Mouse (Mus musculus): ENCODE data around the gene Vdr. TPM values are rescaled to one million over a fixed set of nuclear protein-coding genes. Genes with fewer than 3 reads are reported as not detected.

Vdr gene
- total and polyA plus RNA-seq, 2 experiments = 0.04 to 0.09 TPM

DNA sequence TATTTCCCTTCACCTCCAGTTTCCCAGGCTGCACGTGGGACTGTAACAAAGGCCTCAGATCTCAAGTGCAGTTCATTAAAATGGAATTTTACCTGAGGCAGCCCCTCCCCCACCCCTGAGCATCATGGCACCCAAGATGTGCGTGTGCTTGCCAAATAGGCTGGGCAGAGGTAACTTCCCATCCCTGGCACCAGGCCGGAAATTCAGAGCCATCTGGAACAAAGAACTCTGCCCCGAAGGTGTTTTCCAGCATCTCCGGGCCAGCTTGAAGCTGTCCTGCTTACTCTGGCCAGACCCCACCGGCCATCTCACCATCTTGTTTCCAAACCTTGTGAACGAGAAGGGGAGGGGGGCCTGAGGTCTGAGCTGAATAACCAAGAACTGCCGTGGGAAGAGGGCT lies 10.7 kb downstream of the Vdr start:
- Histone ChIP-seq H3K36me3 (ENCODE audit: control insufficient read depth, insufficient read depth, low read length) (no peaks in the 10 kb centered on the region), H3K9ac (ENCODE audit: low read depth, low read length) (no peak overlapping the region), H3K79me2 (ENCODE audit: control insufficient read depth, insufficient read depth, low read length) (no peaks in the 10 kb centered on the region), H3K27me3 (ENCODE audit: control insufficient read depth, insufficient read depth, low read length) (no peaks in the 10 kb centered on the region), H3K27ac (replicated peaks; ENCODE audit: insufficient read depth, low read depth, low read length) (no peak overlapping the region), H3K4me3 (ENCODE audit: insufficient read depth, low read depth, low read length) (no peak overlapping the region), H3K4me1 (ENCODE audit: control insufficient read depth, insufficient read depth, low read length) (no peaks in the 10 kb centered on the region)
- WGBS = 89% methylated on average over 8 of the region's 8 CpGs
- no peak for TF ChIP-seq POLR2A (IDR thresholded peaks at IDR 0.05; ENCODE audit: extremely low read depth, insufficient read depth, low read length)
- no peak for TF ChIP-seq CTCF (IDR thresholded peaks at IDR 0.05; ENCODE audit: low read depth, low read length)
- DNase-seq (ENCODE audit: extremely low read depth, low read depth, low spot score) = no peak

DNA sequence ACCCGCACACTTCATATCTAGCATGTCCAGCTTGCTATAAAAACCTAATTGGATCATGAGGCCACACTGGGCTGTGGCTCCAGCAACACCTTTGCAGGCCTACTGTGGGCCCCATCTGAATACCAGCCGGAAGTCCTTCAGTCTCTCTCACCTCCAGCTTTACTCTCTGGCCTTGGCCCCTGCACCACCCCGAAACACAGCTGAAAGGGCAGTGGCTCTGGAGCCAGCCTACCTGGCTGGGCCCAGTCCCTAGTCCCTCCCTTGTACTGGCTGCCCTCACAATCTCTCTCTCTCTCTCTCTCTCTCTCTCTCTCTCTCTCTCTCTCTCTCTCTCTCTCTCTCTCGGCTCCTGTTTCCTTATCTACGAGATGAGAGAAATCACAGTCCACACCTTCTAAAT lies 11.6 kb downstream of the Vdr start:
- TF ChIP-seq CTCF (IDR thresholded peaks at IDR 0.05; ENCODE audit: low read depth, low read length) (no peak), POLR2A (IDR thresholded peaks at IDR 0.05; ENCODE audit: extremely low read depth, insufficient read depth, low read length) (no peak)
- DNase-seq (ENCODE audit: extremely low read depth, low read depth, low spot score) = no peak
- Histone ChIP-seq H3K9ac (ENCODE audit: low read depth, low read length) (no peak overlapping the region), H3K79me2 (ENCODE audit: control insufficient read depth, insufficient read depth, low read length) (no peaks in the 10 kb centered on the region), H3K27ac (replicated peaks; ENCODE audit: insufficient read depth, low read depth, low read length) (no peak overlapping the region), H3K4me1 (ENCODE audit: control insufficient read depth, insufficient read depth, low read length) (no peaks in the 10 kb centered on the region), H3K4me3 (ENCODE audit: insufficient read depth, low read depth, low read length) (no peak overlapping the region), H3K27me3 (ENCODE audit: control insufficient read depth, insufficient read depth, low read length) (no peaks in the 10 kb centered on the region), H3K36me3 (ENCODE audit: control insufficient read depth, insufficient read depth, low read length) (no peaks in the 10 kb centered on the region)
- 95% methylated on average over 5 of the region's 5 CpGs for WGBS

DNA sequence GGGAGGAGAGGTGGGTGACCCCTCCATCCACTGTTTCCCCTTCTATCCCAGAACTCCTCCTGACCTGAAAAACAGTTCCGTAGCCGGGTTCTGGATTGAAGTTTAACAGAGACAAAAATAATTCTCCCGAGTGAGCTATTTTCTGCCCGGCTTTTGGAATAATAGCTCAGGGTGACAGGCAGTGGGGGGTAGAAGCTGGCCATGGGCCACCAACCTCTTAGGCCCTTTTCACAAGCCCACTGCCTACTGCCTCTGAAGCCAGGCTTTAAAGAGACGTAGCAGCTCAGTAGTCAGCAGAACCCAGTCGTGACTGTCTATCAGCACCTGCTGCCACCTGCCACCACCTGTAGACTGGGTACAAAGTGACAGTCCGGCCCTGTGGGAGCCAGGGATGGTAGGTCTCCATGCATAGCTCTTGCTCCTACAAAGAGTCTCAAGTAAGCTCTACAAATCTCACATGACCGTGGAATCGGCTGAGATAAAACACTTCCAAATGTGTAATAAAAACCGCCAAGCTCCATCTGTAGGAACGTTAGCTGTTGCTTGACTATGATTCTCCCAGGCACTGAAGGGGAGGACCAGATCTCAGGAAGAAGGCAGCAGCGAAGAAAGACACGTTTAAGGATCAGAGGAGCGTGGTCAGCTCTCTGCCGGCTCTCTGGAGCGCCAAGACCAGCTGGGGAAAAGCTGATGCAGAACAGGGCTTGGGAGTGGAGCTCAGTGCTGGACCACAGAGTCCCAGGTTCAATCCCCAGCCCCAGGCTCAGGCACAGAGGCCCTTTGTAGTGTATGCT lies 13.4 kb downstream of the Vdr start:
- Histone ChIP-seq H3K27me3 (ENCODE audit: control insufficient read depth, insufficient read depth, low read length) (no peaks in the 10 kb centered on the region), H3K9ac (ENCODE audit: low read depth, low read length) (no peak overlapping the region), H3K36me3 (ENCODE audit: control insufficient read depth, insufficient read depth, low read length) (no peaks in the 10 kb centered on the region), H3K4me3 (ENCODE audit: insufficient read depth, low read depth, low read length) (no peak overlapping the region), H3K79me2 (ENCODE audit: control insufficient read depth, insufficient read depth, low read length) (no peaks in the 10 kb centered on the region), H3K4me1 (ENCODE audit: control insufficient read depth, insufficient read depth, low read length) (no peaks in the 10 kb centered on the region), H3K27ac (replicated peaks; ENCODE audit: insufficient read depth, low read depth, low read length) (no peak overlapping the region)
- no peak for DNase-seq (ENCODE audit: extremely low read depth, low read depth, low spot score)
- no peak for TF ChIP-seq CTCF (IDR thresholded peaks at IDR 0.05; ENCODE audit: low read depth, low read length)
- no peak for TF ChIP-seq POLR2A (IDR thresholded peaks at IDR 0.05; ENCODE audit: extremely low read depth, insufficient read depth, low read length)
- WGBS = 81% methylated on average over 16 of the region's 16 CpGs

DNA sequence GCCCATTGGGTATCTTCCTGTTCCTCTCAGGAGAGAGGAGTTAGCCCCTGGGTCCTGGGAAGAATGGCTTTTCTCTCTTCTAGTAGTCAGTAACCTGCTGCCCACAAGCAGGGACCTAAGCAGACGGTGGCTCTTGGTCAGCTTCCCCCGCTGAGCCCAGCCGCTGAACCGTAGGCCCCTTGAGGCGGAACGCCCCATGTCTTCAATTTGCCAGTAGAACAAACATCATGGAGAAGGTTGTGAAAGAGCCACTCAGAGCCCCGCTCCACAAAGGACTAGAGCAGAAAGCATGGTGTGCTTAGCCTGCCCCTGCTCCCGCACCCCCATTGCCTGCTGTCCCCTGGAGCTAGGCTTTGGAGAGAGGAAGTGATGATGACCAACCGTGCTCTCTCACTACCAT lies 14.1 kb downstream of the Vdr start:
- 95% methylated on average over 9 of the region's 9 CpGs for WGBS
- Histone ChIP-seq H3K79me2 (ENCODE audit: control insufficient read depth, insufficient read depth, low read length) (no peaks in the 10 kb centered on the region), H3K9ac (ENCODE audit: low read depth, low read length) (no peak overlapping the region), H3K4me3 (ENCODE audit: insufficient read depth, low read depth, low read length) (no peak overlapping the region), H3K27me3 (ENCODE audit: control insufficient read depth, insufficient read depth, low read length) (no peaks in the 10 kb centered on the region), H3K36me3 (ENCODE audit: control insufficient read depth, insufficient read depth, low read length) (no peaks in the 10 kb centered on the region), H3K27ac (replicated peaks; ENCODE audit: insufficient read depth, low read depth, low read length) (no peak overlapping the region), H3K4me1 (ENCODE audit: control insufficient read depth, insufficient read depth, low read length) (no peaks in the 10 kb centered on the region)
- no peak for DNase-seq (ENCODE audit: extremely low read depth, low read depth, low spot score)
- no peak for TF ChIP-seq POLR2A (IDR thresholded peaks at IDR 0.05; ENCODE audit: extremely low read depth, insufficient read depth, low read length)
- no peak for TF ChIP-seq CTCF (IDR thresholded peaks at IDR 0.05; ENCODE audit: low read depth, low read length)

DNA sequence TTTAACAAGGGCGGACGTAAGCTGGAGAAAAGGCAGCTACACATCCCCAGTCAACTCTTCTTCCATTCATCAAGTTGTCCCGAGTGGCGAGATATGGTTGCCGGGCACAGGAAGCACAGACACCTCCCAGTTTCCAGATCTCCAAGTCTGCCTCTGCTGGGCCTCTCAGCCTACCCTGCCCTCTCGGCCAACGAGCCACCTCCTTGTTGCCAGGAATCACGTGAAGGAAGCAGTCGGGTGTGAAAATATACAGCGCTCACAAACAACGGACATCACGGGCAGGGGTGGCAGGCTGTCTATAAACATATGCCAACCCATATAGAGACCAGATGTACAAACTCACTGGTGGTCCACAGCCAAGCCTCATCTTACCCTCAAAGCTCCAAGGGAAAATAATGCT lies 14.6 kb downstream of the Vdr start:
- Histone ChIP-seq H3K27me3 (ENCODE audit: control insufficient read depth, insufficient read depth, low read length) (no peaks in the 10 kb centered on the region), H3K4me1 (ENCODE audit: control insufficient read depth, insufficient read depth, low read length) (no peaks in the 10 kb centered on the region), H3K36me3 (ENCODE audit: control insufficient read depth, insufficient read depth, low read length) (no peaks in the 10 kb centered on the region), H3K79me2 (ENCODE audit: control insufficient read depth, insufficient read depth, low read length) (no peaks in the 10 kb centered on the region), H3K27ac (replicated peaks; ENCODE audit: insufficient read depth, low read depth, low read length) (no peak overlapping the region), H3K4me3 (ENCODE audit: insufficient read depth, low read depth, low read length) (no peak overlapping the region), H3K9ac (ENCODE audit: low read depth, low read length) (no peak overlapping the region)
- TF ChIP-seq POLR2A (IDR thresholded peaks at IDR 0.05; ENCODE audit: extremely low read depth, insufficient read depth, low read length) (no peak), CTCF (IDR thresholded peaks at IDR 0.05; ENCODE audit: low read depth, low read length) (no peak)
- 78% methylated on average over 12 of the region's 12 CpGs for WGBS
- no peak for DNase-seq (ENCODE audit: extremely low read depth, low read depth, low spot score)

DNA sequence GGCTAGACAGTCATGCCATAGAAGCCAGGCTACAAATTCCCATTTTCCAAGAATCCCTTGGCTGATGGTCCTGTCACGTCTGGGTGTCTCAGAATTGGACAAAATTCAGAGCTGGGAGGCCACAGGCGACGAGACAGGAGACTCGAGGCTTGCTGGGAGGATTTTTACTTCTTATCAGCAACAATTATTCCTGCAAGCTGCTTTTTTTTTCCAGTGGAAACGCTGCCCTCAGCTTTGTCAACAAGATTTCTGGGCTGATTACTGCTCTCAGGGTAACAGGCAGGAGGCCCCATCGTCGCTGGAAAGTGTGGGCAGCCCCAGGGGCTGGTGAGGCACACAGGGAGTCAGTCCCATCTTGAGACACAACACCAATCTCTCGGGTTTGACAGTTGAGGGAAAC lies 17.9 kb downstream of the Vdr start:
- Histone ChIP-seq H3K4me1 (ENCODE audit: control insufficient read depth, insufficient read depth, low read length) (no peaks in the 10 kb centered on the region), H3K27me3 (ENCODE audit: control insufficient read depth, insufficient read depth, low read length) (no peaks in the 10 kb centered on the region), H3K4me3 (ENCODE audit: insufficient read depth, low read depth, low read length) (no peak overlapping the region), H3K79me2 (ENCODE audit: control insufficient read depth, insufficient read depth, low read length) (no peaks in the 10 kb centered on the region), H3K9ac (ENCODE audit: low read depth, low read length) (no peak overlapping the region), H3K27ac (replicated peaks; ENCODE audit: insufficient read depth, low read depth, low read length) (no peak overlapping the region), H3K36me3 (ENCODE audit: control insufficient read depth, insufficient read depth, low read length) (no peaks in the 10 kb centered on the region)
- DNase-seq (ENCODE audit: extremely low read depth, low read depth, low spot score) = no peak
- TF ChIP-seq CTCF (IDR thresholded peaks at IDR 0.05; ENCODE audit: low read depth, low read length) (no peak), POLR2A (IDR thresholded peaks at IDR 0.05; ENCODE audit: extremely low read depth, insufficient read depth, low read length) (no peak)
- WGBS = 51% methylated on average over 8 of the region's 8 CpGs
